Mouse (Mus musculus) right cerebral cortex, postnatal 14 days (tissue): ENCODE data around the gene Hoxd4.

ENCODE experiments used
- DNase-seq: peaks from one replicate; pipeline ENCODE4 v3.0.0; 2022

Hoxd4 gene

DNA sequence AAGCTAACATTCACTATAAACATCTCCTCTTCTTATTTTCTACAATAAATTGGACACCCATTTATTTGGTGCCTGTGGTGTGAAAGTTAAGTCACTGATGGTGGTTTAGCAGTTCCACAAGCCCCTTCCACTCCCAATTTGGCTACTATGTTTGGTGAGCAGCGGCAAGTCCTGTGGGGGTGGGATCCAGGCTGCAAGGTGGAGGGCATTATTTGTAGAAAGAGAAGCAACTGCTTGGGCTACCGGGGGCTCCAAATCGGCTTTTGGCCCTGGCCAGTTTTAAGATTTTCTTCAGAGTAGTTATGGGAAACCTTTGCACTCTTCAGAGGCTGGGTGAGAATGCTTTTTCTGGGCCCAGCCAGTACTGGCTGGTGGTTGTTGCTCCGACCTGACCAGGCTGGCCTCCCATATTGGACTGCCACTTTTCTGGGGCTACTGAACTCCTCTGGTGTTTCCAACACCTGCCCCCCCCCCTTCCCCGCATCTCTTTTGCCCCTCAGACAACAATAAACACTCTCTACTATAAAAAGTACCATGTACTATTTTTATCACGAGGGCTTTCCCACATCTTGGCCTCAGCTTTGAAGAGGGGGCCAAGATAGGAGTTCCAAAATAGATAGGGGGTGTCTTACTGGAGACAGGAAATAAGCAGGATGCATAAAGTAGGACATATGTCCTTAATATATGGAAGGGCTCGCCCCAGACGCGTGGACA lies 20.2 kb downstream of the Hoxd4 start:
- no peak for DNase-seq

DNA sequence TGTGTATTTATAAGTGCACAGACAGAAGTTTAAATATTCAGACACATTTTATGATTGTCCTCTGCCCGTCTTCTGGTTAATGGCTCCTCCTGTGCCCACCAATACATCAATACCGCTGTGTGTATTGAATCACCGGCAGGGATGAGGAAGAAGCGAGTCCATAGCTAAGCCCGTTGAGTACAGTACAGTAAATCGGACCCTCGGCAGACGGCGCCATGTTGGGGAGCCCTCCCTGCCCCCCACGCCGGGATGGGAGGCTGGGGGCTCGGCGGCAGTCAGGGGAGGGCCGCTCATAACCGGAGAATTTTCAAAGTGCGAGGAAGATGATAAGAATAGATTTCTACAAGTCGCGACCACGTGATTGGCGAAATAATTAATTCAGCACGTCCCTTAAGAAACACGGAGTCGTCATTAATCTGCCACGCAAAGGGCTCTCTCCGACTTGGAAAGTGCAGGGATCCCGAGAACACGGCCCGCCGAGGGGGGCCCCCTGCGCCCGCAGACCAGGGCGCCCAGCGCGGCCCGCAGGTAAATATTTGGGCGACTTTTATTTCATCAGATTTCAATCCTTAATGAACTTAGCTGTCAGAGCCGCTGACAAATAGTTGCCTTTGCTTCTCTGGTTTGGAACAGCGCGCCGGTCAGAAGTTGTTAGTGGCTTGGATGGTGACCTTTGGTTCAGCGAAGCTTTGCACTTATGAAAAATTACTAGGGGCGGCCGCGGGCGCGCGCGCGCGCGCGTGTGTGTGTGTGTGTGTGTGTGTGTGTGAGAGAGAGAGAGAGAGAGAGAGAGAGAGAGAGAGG lies 21.0 kb downstream of the Hoxd4 start:
- DNase-seq: no peak

DNA sequence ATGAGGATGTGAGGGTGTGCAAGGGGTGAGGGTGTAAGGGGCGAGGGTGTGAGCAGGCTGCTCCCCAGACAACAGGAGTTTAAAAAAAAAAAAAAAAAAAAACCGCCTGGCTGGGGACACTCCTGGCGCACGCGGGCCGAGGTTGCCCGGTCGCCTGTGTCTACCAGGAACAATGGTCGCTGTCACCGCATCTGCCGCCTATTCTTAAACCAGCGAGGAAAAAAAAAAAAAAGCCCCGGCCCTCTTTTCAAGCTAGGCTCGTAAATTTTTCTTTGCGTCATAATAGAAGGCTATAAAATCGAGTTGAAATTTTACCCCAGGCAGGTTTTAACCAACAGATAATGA lies 21.6 kb downstream of the Hoxd4 start:
- no peak for DNase-seq

DNA sequence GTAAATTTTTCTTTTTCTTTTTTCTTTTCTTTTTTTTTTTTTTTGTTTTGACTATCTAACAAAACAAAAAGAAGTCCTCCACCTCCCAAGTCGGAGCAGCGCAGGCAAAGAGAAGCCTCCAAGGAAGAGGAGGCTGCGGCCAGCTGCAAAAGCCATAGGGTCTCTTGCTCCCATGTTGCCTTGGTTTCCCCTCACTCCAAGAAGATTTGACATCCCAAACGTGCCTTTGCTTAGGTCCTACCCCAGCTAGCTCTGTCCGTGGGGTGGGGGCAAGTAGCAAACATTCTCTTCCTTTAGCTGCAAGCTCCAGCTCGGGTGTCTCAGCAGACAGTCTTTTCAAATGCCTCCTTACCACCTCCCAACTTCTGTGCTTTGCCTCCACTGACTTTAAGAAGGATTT lies 22.0 kb downstream of the Hoxd4 start:
- no peak for DNase-seq

DNA sequence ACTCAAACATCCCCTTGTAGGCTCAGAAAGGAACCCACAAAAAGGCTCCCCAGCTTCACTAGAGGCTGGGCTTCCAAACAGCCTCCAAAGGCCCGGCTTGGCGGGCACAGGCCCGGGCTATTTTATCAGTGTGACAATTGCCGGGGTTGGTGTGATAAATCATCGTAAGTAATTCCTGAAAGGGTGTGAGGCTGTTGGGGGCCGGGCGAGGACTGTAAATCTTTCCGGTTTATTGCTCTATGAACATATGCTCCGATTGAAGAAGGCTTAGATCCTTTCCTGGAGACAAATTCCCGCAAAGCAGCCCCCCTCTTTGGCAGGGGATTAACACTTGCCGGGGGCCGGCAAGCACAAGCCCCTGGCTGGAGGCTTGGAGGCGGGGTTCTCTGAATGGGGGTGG lies 22.7 kb downstream of the Hoxd4 start:
- no peak for DNase-seq

DNA sequence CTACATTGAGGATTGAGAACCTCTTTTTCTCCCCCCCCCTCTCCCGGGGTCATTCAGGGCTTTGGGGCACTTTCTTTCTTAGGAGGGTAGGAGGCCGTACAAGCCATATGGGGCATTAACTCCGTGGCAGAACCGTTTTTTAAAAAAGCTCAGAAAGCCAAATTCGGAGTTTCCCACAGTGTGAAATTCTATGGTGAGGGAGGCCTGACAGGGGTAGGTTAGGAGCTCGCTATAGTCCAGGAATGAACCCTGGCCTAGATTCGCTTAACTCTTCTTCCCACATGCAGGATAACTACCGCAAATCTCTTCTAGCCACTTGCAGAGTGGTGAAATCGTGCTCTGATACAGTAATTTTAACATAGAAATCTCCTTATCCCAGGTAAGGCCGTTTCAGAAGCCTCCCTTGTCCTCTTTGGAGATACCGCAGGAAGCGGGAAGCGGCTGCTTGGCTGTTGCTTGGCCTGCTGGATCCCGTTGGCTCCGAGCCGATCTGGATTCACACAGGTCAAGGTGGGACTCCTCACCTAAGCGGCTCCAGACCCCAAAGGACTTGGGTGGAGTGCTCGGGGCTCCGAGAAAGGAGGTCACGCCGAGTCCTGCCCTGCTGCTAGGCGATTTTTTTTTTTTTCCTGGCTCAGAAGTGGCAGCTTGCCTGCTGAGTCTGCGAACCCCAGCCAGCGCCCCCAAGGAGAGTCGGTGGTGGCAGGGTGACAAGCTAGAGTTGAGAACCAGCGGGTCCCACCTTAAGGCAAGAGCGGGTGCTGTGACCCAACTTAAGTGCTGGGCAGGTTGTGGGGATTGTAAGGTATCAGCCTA lies 23.5 kb downstream of the Hoxd4 start:
- DNase-seq: no peak

DNA sequence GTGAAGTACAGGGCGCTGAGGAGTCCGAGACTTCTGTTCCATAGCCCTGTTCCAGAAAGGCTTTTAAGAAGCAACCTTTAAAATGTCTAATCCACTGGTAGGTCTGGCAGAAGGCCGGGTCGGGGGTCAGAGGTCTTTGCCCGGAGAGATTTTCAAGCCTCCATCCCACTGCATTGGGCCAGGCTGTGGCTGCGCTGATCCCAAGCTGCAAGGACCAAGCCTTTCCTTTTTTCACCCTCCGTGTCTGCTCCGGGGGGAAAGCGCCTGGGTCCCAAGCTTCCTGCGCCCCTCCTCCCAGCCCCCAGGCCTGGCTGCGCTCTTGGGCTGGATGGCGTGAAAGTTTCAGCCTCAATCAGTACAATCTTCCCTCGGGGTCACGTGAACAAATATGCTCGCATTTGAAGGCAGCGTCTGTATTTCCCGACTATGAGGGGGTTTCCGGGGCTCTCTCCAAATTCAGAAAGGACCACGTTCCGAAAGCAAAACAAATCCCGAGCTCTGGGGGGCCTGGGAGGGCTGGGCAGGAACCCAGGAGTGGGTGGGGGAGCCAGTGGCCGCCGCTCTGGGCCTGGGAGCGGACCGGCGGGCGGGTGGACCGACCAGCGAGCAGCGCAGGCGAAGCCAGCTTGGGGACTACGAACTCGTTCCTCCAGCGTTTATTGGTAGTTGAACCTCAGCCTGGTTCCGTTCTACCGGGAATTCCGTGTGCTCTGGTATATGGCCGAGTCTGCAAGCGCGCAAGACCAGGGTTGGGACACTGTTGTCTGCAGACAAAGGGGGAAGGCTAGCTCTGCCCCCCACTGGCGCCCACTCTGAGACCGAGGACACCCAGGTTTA lies 24.3 kb downstream of the Hoxd4 start:
- no peak for DNase-seq

DNA sequence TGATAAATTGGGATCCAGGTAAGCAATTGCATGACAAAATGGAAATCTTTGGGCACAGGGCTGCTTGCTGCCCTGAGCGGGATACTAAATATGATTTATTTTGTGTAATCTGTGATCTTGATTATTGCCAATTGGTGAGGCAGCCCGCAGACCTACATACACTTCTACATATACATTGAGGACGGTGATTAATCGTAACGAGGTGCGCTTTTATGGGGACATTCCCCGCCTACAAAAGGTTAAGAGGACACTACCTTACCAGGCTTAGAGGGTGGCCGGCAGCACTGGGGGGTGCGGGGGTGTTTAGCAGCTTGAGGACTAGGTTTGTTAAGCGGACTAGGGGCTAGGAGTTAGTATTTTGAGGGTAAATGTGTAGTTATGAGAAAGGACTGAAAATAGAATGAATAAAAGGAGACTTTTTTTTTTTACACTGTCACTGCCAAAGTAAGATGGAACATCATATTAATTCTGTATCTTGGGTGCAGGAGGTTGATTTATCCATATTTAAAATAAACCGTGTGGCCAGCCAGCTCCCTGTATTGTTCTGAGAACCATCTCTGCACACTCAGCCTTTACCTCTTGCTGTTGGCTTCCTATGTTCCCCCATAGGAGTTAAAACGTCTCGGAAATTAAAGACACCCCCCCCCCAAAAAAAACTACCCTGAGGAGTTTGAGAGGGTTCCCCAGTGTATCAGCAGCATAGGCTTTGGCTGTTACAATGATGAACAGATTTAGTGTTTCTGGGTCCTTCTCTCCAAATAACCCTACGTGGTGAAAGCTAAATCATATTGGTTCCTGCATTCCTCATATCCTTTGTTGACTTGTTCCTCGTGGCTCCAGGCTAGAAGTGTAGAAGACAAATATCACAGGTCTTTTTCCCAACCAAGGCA lies 25.2 kb downstream of the Hoxd4 start:
- DNase-seq: no peak

DNA sequence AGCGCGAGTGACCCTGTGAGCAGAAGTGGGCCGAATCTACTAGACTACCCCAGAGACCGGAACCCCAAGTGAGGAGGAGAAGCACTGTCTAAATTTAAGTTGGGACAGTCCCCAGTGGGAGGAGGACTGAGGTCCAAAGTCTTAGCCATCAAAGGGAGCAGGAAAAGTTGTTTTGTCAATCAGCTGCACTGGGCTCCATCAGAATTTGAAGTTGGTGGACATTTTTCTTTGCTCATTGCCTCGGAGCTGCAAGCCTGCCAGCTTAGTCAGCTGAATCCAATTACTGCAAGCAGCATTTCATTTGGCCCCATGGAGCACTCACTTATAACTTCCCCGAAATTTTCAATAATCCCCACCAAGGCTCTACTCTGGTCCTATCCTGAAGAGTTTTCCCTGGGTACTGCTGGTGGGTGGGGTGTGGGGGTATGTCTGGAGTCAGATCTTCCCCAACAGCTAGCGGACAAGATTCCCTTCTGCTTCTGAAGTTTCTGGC lies 25.9 kb downstream of the Hoxd4 start:
- DNase-seq: no peak

DNA sequence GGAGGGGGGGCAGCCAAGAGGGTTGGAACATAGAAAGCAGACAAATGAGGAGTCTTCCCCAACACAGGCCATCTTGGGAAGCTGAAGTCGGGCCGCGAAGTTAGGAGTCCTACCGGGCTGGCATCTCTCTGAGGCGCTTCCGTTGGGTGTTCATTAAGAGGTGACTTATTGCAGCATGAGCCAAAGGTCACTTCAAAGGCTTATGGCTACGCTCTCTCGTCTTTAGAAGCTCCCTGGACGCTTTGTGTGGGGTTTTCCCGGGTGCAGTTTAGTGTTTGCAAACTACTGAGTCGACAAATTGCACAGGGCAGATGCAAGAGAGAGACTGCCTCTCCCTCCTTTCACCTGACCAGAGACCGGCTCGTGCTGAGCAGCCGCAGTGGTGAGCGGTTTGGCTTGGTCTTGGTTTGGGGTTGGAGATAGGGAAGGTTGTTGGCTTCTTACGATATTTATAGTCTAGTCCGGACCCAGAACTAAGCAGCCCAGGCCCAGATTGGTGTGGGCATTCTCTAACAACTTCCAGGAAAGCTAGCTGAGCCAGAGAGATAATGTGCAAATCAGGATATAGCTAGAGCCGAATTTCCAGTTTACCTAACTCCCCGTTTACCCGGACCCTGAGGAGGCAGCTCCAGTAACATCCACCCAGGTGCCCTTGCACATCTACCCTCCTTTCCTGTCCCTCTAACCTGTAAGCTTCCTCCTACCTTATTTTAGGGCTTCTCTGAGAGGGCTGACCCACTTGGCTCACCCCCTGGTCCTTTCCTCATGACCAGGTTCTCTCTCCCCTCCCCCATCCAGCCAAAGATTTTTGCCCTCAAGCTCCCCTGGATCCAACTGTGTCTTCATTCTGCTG lies 27.1 kb downstream of the Hoxd4 start:
- DNase-seq: no peak

DNA sequence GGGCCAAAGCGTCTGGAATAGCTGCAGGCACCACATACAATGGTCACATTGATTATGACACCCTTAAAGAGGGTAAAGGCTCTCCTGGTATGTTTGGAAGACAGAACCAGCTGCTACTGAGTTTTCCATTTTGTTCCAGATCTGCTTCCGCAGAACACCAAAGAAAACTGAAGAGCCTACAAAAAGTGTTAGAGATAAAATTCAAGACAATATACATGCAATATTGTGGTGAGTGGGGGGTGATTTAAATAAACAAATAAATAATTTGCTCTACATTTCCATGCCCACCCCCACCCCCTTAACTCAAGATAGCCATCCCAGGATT lies 27.7 kb downstream of the Hoxd4 start:
- DNase-seq: no peak

DNA sequence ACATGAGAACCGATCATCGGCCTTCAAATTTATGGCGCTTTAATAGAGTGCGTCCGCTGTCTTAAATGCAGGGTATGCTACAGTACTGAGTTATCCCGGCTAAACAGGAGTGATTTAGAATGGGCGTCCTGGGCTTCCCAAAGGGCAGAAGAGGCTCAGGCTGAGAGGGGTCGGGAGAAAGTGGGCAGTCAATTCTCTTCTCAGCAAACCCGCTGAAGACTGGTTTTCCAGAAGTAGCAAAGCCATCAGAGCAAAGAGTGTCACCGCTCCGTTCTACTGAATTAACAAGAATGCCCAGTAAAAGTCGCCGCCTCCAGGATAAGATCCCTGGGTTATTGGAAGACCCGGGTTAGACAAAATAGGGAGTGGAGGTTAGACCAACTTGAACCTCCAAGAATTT lies 28.1 kb downstream of the Hoxd4 start:
- no peak for DNase-seq

DNA sequence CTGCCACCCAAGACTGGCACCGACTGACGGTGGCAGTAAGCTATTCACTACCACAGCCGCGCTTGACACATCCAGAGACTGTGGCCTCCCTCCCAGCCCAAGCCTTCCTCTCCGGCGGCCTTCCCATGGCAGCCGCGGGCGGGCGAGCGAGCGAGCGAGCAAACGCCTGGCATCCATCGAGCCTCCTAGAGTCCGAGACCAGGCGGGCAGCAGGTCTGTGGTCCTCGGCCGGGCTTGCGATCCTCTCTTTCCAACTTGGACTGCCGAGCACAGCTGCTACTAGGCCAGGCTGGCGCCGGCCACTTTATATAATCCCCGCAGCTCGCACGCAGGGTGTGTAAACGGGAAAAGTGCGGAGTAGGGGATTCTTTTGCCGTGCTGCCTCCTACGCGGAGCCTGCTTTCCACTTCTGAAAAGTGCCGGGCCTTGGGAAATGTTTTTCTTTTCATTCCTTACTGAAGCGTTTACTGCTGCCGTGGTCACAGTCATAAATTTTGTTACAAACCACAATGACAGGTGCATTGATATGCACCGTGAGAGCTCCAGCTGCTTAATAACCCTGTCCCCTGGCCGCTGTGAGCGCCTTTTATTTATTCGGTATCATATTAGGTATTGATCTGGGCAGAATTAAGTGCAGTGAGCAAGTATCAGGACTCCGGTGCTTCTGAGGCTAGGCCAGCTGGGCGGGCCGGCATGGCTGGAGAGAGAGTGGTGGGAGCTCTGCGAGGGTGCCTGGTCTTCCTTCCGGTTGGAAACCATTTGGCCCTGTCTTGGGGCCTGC lies 28.8 kb downstream of the Hoxd4 start:
- DNase-seq: no peak

DNA sequence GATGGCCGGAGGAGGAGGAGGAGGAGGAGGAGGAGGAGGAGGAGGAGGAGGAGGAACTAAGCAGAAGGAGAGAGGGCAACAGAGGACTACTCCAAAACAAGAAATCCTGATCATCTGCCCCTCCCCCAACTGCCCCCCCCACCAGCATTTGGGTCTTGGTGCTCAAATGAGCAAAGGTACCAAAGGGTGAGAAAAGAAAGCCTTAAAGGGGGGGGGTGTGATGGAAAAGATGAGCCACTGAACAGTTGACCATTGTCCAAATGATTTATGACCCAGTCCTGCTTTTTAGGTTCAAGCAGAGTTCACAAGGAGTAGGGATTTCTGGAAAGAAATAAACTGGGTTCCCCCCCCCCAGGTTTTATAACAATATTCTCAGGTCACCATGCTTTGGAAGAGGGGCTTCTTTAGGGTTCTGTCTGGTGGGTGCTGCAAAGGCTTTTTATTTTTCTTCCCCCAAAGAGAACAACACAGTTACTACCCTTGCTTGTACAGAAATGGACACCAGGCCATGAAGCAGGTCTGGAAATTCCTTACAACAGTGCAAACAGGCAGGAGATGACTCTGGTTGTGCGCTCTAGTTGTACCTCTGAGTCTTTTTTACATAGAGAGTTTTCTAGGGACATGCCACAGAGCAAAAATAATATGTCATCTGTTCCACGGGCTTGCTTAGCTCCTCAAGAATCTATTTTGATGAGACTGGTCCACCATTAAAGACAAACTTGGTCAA lies 29.7 kb downstream of the Hoxd4 start:
- DNase-seq: no peak

DNA sequence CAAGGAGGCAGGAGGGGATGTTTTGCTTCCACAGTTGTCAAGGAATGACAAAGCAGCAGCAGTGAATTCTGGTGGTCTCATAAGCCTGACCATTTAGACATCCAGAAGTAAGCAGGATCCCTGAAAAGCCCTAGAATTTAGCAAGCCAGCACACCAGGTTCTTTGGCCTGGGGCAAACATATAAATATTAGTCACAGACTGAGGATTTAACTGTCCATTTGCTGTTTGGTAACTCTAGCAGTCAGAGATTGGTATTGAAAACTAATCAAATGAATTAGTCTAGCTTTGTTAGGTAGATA lies 30.2 kb downstream of the Hoxd4 start:
- no peak for DNase-seq

DNA sequence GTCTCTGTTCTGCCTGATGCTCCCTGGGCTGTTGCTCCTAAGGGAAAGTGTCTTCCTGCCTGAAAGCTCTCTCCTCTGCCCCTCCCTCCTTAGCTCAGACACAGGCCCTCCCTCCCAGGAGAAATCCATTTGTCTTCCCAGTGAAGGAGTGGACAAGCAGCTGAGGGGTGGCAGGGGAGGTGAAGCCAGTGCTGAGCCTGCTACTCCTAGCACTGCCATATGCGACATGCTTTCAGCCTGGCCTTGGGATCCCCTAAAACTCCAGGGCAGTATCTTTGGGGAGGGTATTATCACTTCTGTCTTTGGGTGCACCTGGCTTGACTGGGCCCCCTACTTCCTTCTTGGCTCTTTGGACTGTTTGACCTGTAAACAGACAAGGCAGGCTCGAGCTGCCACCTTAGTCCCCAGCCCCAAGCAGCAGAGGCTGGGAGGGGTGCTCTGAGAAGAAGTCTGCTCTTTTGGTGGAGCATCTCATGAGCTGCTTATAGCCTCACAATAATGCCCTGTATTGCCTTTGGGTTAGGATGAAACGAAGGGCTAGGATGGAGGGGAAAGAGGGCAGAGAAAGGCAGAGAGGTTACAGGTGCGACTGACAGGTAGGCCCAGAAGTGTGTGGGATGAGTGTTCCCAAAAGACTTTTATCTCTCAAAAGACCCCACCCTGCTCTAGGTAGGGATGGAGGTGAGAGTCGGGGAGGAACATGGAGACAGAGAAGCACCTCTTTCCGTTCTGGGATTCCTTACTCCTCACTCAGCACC lies 34.0 kb downstream of the Hoxd4 start:
- no peak for DNase-seq

DNA sequence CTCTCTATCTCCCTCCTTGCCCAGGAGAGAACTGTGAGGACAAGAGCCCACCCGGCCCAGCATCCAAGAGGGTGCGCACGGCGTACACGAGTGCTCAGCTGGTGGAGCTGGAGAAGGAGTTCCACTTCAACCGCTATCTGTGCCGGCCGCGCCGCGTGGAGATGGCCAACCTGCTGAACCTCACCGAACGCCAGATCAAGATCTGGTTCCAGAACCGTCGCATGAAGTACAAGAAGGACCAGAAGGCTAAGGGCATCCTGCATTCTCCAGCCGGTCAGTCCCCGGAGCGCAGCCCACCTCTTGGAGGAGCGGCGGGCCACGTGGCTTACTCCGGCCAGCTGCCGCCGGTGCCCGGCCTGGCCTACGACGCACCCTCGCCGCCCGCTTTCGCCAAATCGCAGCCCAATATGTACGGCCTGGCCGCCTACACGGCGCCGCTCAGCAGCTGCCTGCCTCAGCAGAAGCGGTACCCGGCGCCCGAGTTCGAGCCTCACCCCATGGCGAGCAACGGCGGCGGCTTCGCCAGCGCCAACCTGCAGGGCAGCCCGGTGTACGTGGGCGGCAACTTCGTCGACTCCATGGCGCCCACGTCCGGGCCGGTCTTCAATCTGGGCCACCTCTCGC lies 34.7 kb downstream of the Hoxd4 start:
- no peak for DNase-seq

DNA sequence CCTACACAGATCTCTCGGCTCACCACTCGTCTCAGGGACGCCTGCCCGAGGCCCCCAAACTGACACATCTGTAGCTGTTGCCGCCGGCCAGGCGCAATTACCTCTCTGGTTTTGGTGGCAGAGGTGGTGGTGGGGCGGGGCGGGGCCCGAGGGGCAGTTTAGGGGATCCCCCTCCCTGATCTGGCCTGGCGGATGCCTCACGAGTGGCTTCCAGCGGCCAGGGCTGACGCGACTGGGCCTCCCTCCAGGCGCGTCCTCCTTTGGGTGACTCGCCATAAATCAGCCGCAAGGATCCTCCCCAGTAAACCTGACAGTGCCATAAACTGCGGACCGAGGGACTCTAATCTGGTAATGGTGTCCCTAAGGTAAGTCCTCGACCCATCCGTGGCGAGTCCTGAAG lies 35.3 kb downstream of the Hoxd4 start:
- DNase-seq: no peak
